Mouse (Mus musculus) hindbrain, postnatal 0 days (tissue): Measurements from ENCODE around the gene Ssbp2. TPM values are rescaled to one million over a fixed set of nuclear protein-coding genes. Genes with fewer than 3 reads are reported as not detected.

Source experiments
- ATAC-seq: fragments of 200-750 bp; cut with Nextera tagmentation; 2 replicates; pipeline ENCODE4 v1.8.0; 2017; ENCODE audit warnings: mild to moderate bottlenecking, moderate TSS enrichment, moderate library complexity
- DNase-seq: peaks from one replicate; pipeline ENCODE4 v3.0.0-alpha.2; 2015; ENCODE audit warnings: low spot score
- H3K27ac ChIP-seq: fragments of 300-500 bp; sonication (generic); 2 replicates; pipeline ENCODE4 v1.5.1; 2014; ENCODE audit warnings: mild to moderate bottlenecking
- H3K27me3 ChIP-seq: fragments of 300-500 bp; sonication (generic); 2 replicates; pipeline ENCODE4 v1.6.1; 2014; ENCODE audit warnings: low read length, mixed read lengths; ENCODE audit not compliant: insufficient read depth
- H3K36me3 ChIP-seq: fragments of 300-500 bp; sonication (generic); 2 replicates; pipeline ENCODE4 v1.6.1; 2014; ENCODE audit warnings: low read length, mixed read lengths; ENCODE audit not compliant: insufficient read depth
- H3K4me1 ChIP-seq: fragments of 300-500 bp; sonication (generic); 2 replicates; pipeline ENCODE4 v1.6.1; 2014; ENCODE audit warnings: antibody characterized with exemption, low read length, mixed read lengths; ENCODE audit not compliant: insufficient read depth
- H3K4me2 ChIP-seq: fragments of 300-500 bp; sonication (generic); 2 replicates; pipeline ENCODE4 v1.6.1; 2014; ENCODE audit warnings: low read depth, mild to moderate bottlenecking, low read length, moderate library complexity, mixed read lengths
- H3K4me3 ChIP-seq: fragments of 300-500 bp; sonication (generic); 2 replicates; pipeline ENCODE4 v1.5.1; 2014; ENCODE audit warnings: low read length
- H3K9ac ChIP-seq: fragments of 300-500 bp; sonication (generic); replicated peaks from 2 replicates; pipeline ENCODE4 v1.6.1; 2014; ENCODE audit warnings: mild to moderate bottlenecking, low read length, moderate library complexity, mixed read lengths
- H3K9me3 ChIP-seq: fragments of 300-500 bp; sonication (generic); 2 replicates; pipeline ENCODE4 v1.6.1; 2016; ENCODE audit warnings: low read length, mixed read lengths
- CTCF ChIP-seq: IDR thresholded peaks from 2 replicates; pipeline ENCODE4 v1.5.1; 2016; ENCODE audit warnings: antibody characterized with exemption, control low read depth, low read depth
- WGBS: fragments of 180-500 bp; shearing (Covaris S2); extraction: QIAGEN DNeasy Blood & Tissue Kit; methylation state at CpG from one replicate; pipeline ENCODE4 v1.1.7; 2014; 5-methylcytosine and 5-hydroxymethylcytosine counted together
- polyA plus RNA-seq: library from polyadenylated mRNA; unstranded; fragments of >200 nt; fragmentation: Nextera tagmentation; extraction: Ambion mirVana; gene quantifications from 2 replicates; pipeline ENCODE4 v1.2.1, GENCODE M21; 2015
- total RNA-seq: library from RNA; depleted of rRNA; stranded (reverse); fragments of >200 nt; gene quantifications from 2 replicates; pipeline ENCODE4 v1.2.3, GENCODE M21; 2014; rRNA removed

Ssbp2 gene
- total RNA-seq: 105 and 123 TPM in 2 replicates
- polyA plus RNA-seq: 132 and 140 TPM in 2 replicates

GRCm38 (mm10) chr13:91459896-91460620 is at the start of gene Ssbp2:
Gene Ssbp2, plus strand, starts transcription at chr13:91460283.
- peak within 1 kb of the TSS; percentile 81 for H3K4me2 ChIP-seq
- 9% methylated on average over 19 of the region's 29 CpGs for WGBS
- TF ChIP-seq CTCF: no peak
- DNase-seq (peak; percentile 24), ATAC-seq (no peak)
- peak within 1 kb of the TSS; percentile 78 for H3K9ac ChIP-seq
- H3K27ac ChIP-seq: peak within 1 kb of the TSS; percentile 98
- H3K36me3 ChIP-seq: no peaks in the 10 kb centered on the region
- H3K27me3 ChIP-seq: no peaks in the 10 kb centered on the region
- H3K4me3 ChIP-seq: peak within 1 kb of the TSS; percentile 88
- H3K4me1 ChIP-seq: peaks cover 7% of the 10 kb centered on the region
- H3K9me3 ChIP-seq: no peaks in the 10 kb centered on the region

GRCm38 (mm10) chr13:91413752-91414503 is 46.2 kb upstream of the Ssbp2 start:
- H3K4me1 ChIP-seq: no peaks in the 10 kb centered on the region

GRCm38 (mm10) chr13:91415896-91416295 is 44.2 kb upstream of the Ssbp2 start:
- no peak for DNase-seq
- Histone ChIP-seq H3K4me3 (no peak overlapping the region), H3K27me3 (no peaks in the 10 kb centered on the region), H3K9me3 (no peaks in the 10 kb centered on the region), H3K4me2 (no peak overlapping the region), H3K27ac (no peak overlapping the region), H3K9ac (no peak overlapping the region), H3K4me1 (0 out of 2 replicates have a peak, but pooled peaks cover 3% of the 10 kb centered on the region), H3K36me3 (no peaks in the 10 kb centered on the region)
- no peak for TF ChIP-seq CTCF
- ATAC-seq: no peak
- WGBS: 82% methylated on average over 4 of the region's 4 CpGs

More at GRCm38 (mm10) chr13:91413752-91414503, 46.2 kb upstream of the Ssbp2 start:
- H3K4me3 ChIP-seq: no peak overlapping the region
- DNase-seq: no peak
- H3K27me3 ChIP-seq: no peaks in the 10 kb centered on the region
- no peak for ATAC-seq
- H3K4me2 ChIP-seq: no peak overlapping the region
- no peak for TF ChIP-seq CTCF
- H3K9me3 ChIP-seq: no peaks in the 10 kb centered on the region
- H3K9ac ChIP-seq: no peak overlapping the region
- 80% methylated on average over 5 of the region's 5 CpGs for WGBS
- H3K27ac ChIP-seq: no peak overlapping the region
- no peaks in the 10 kb centered on the region for H3K36me3 ChIP-seq

GRCm38 (mm10) chr13:91416698-91417097 is 43.4 kb upstream of the Ssbp2 start:
- no peak for DNase-seq
- no peak for TF ChIP-seq CTCF

GRCm38 (mm10) chr13:91421387-91421949 is 38.6 kb upstream of the Ssbp2 start:
- WGBS: 20% methylated on average over 9 of the region's 9 CpGs
- Histone ChIP-seq H3K4me3 (no peak overlapping the region), H3K36me3 (no peaks in the 10 kb centered on the region), H3K4me2 (peak overlapping the region; percentile 32), H3K27me3 (no peaks in the 10 kb centered on the region), H3K27ac (no peak overlapping the region), H3K9me3 (no peaks in the 10 kb centered on the region), H3K4me1 (peaks cover 9% of the 10 kb centered on the region; the same call in 1 of the 2 replicates), H3K9ac (no peak overlapping the region)
- ATAC-seq: peak; percentile 74
- TF ChIP-seq CTCF: no peak
- DNase-seq: peak; percentile 86

More at GRCm38 (mm10) chr13:91416698-91417097, 43.4 kb upstream of the Ssbp2 start:
- no peak overlapping the region for H3K9ac ChIP-seq
- H3K27me3 ChIP-seq: no peaks in the 10 kb centered on the region
- H3K4me2 ChIP-seq: no peak overlapping the region
- ATAC-seq: no peak
- H3K9me3 ChIP-seq: no peaks in the 10 kb centered on the region
- no peak overlapping the region for H3K27ac ChIP-seq
- 85% methylated on average over 2 of the region's 2 CpGs for WGBS
- H3K4me3 ChIP-seq: no peak overlapping the region
- 0 out of 2 replicates have a peak, but pooled peaks cover 3% of the 10 kb centered on the region for H3K4me1 ChIP-seq
- H3K36me3 ChIP-seq: no peaks in the 10 kb centered on the region

GRCm38 (mm10) chr13:91430867-91431266 is 29.2 kb upstream of the Ssbp2 start:
- 0 out of 2 replicates have a peak overlapping the region, but pooled peaks have one; percentile 18 for H3K4me2 ChIP-seq
- 0 out of 2 replicates have a peak, but pooled peaks cover 4% of the 10 kb centered on the region for H3K4me1 ChIP-seq
- H3K27ac ChIP-seq: no peak overlapping the region
- H3K9ac ChIP-seq: no peak overlapping the region
- H3K27me3 ChIP-seq: no peaks in the 10 kb centered on the region
- H3K4me3 ChIP-seq: no peak overlapping the region
- WGBS: 73% methylated on average over 5 of the region's 5 CpGs
- no peaks in the 10 kb centered on the region for H3K9me3 ChIP-seq
- no peak for TF ChIP-seq CTCF
- ATAC-seq: no peak
- H3K36me3 ChIP-seq: no peaks in the 10 kb centered on the region
- DNase-seq: no peak
